Mouse (Mus musculus): ENCODE measurements around the gene Rep15. TPM values are rescaled to one million over a fixed set of nuclear protein-coding genes. Genes with fewer than 3 reads are reported as not detected.

The Rep15 gene
- polyA plus RNA-seq, 1 experiment = 0.69 TPM

DNA sequence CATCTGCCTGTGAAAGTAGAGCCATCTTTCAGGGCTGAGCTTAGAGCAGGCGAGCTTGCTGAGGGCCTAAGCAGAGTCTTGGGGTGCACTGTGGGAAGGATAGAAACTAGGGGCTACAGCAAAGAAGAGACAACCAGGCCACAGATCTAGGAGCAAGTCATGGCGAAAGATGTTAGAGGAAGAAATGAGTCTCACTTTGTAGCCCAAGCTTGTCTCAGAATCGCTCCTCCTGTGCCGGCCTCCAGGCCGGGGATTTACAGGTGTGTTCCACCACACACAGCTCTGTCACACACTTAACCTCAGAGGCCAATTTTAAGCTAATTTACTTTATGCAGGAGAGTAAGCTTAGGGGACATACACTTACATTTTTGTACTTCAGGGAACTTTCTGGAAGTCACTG is 14.0 kb upstream of the Rep15 start:
- peaks cover 6% of the 10 kb centered on the region for H3K4me1 ChIP-seq (ENCODE audit: control insufficient read depth, insufficient read depth, low read length)
- whole genome bisulfite sequencing = 96% methylated on average over 5 of the region's 5 CpGs
- no peak overlapping the region for H3K27ac ChIP-seq (ENCODE audit: insufficient read depth, low read length)
- DNase-seq = no peak
- no peak overlapping the region for H3K4me3 ChIP-seq (replicated peaks; ENCODE audit: insufficient read depth, low read depth, low read length)
- H3K27me3 ChIP-seq (ENCODE audit: control insufficient read depth, insufficient read depth, low read length) = no peaks in the 10 kb centered on the region
- no peak for TF ChIP-seq CTCF (IDR thresholded peaks at IDR 0.05; ENCODE audit: borderline replicate concordance, insufficient read depth, low read depth, low read length)

DNA sequence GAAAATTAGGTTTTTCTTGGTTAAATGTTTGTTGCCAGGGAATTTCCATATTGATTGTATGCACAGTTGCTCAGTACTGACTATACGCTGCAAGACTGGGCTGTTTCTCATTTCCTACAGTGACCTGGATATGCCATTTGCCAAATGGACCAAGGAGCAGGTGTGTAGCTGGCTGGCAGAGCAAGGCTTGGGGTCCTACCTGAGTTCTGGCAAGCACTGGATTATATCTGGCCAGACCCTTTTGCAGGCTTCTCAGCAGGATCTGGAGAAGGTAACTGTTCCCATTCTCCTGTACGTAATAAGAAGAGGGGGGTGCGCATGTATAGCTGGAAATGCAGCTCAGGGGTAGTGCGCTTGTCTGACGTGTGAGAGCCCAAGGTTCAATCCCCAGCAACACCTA is 11.2 kb upstream of the Rep15 start:
- Histone ChIP-seq H3K27me3 (ENCODE audit: control insufficient read depth, insufficient read depth, low read length) (no peaks in the 10 kb centered on the region), H3K4me3 (replicated peaks; ENCODE audit: insufficient read depth, low read depth, low read length) (no peak overlapping the region), H3K4me1 (ENCODE audit: control insufficient read depth, insufficient read depth, low read length) (peaks cover 7% of the 10 kb centered on the region), H3K27ac (ENCODE audit: insufficient read depth, low read length) (no peak overlapping the region)
- TF ChIP-seq CTCF (IDR thresholded peaks at IDR 0.05; ENCODE audit: borderline replicate concordance, insufficient read depth, low read depth, low read length) (no peak), POLR2A (IDR thresholded peaks at IDR 0.05; ENCODE audit: borderline replicate concordance, insufficient read depth, low read length) (no peak)
- DNase-seq = peak; percentile 39 to 59
- WGBS = 48% methylated on average over 5 of the region's 5 CpGs

DNA sequence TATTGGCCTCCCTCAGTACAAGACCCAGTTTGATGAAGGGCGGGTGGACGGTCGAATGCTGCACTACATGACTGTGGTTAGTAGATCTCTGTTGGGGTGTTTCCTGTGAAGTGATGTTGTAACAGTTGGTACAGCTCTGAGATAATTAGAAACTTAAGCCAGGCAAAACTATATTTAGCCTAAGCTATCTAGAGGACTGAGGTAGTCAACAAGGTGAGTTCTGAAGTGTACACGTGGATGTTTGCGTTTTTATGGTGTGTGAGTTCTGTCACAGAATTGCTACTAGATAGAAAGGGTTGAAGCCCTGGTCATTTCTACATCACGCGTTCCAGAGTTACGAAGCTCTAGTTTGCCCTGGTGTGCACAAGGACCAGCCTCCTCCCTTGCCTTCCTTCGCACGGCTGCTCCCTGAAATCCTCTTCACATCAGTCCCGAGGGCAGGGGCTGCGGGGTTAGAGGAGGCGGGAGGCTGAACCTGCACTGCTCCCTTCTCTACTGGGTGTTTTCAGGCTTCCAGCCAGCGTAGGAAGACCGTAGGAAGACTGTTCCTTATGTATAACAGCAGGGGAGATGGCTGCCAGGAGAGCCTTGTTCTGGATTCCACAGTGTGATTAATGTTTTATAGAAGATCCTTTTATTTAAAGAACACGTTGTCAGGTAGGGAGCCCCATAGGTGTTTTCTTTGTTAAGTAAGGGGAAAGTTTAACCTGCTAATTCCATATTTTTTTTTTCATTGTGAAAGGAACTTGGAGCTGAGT is 9.8 kb upstream of the Rep15 start:
- H3K27me3 ChIP-seq (ENCODE audit: control insufficient read depth, insufficient read depth, low read length) = no peaks in the 10 kb centered on the region
- no peak for DNase-seq
- TF ChIP-seq CTCF (IDR thresholded peaks at IDR 0.05; ENCODE audit: borderline replicate concordance, insufficient read depth, low read depth, low read length) (no peak), POLR2A (IDR thresholded peaks at IDR 0.05; ENCODE audit: borderline replicate concordance, insufficient read depth, low read length) (no peak)
- 56% methylated on average over 16 of the region's 16 CpGs for WGBS
- no peak overlapping the region for H3K27ac ChIP-seq (ENCODE audit: insufficient read depth, low read length)
- peaks cover 7% of the 10 kb centered on the region for H3K4me1 ChIP-seq (ENCODE audit: control insufficient read depth, insufficient read depth, low read length)
- no peak overlapping the region for H3K4me3 ChIP-seq (replicated peaks; ENCODE audit: insufficient read depth, low read depth, low read length)

DNA sequence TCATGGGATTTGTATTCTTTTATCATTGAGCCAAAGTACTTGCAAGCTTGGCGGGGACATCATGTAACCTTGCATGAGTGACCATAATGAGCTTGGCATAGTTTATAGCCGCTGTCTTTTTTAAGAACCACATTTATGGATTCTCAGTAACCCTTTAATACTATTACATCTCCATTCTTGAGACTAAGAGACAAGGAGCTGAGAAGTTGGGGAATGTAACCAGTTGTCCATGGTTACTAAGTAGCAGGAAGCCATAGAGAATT is 9.3 kb upstream of the Rep15 start:
- Histone ChIP-seq H3K4me3 (replicated peaks; ENCODE audit: insufficient read depth, low read depth, low read length) (no peak overlapping the region), H3K27ac (ENCODE audit: insufficient read depth, low read length) (no peak overlapping the region), H3K27me3 (ENCODE audit: control insufficient read depth, insufficient read depth, low read length) (no peaks in the 10 kb centered on the region), H3K4me1 (ENCODE audit: control insufficient read depth, insufficient read depth, low read length) (peaks cover 7% of the 10 kb centered on the region)
- TF ChIP-seq POLR2A (IDR thresholded peaks at IDR 0.05; ENCODE audit: borderline replicate concordance, insufficient read depth, low read length) (no peak), CTCF (IDR thresholded peaks at IDR 0.05; ENCODE audit: borderline replicate concordance, insufficient read depth, low read depth, low read length) (no peak)
- DNase-seq = no peak
- 31% methylated on average over 2 of the region's 2 CpGs for WGBS

DNA sequence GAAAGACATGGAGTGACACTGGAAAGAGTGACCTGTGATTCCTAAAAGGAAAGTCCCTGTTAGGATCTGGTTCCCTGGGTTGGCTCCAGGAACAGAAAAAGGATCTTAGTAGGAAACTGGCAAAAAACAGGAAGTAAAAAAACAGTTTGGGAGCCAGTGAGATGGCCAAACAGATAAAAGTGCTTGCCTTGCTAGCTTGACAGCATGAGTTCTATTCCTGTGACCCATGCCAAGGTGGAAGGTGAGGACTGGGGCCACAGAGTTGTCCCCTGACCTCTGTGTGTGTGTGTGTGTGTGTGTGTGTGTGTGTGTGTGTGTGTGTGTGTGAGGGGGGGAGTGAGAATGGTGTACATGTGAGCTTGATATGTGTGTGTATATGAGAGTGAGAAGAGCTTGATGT is 8.8 kb upstream of the Rep15 start:
- Histone ChIP-seq H3K4me1 (ENCODE audit: control insufficient read depth, insufficient read depth, low read length) (peaks cover 7% of the 10 kb centered on the region), H3K27me3 (ENCODE audit: control insufficient read depth, insufficient read depth, low read length) (no peaks in the 10 kb centered on the region), H3K4me3 (replicated peaks; ENCODE audit: insufficient read depth, low read depth, low read length) (no peak overlapping the region), H3K27ac (ENCODE audit: insufficient read depth, low read length) (no peak overlapping the region)
- no peak for TF ChIP-seq CTCF (IDR thresholded peaks at IDR 0.05; ENCODE audit: borderline replicate concordance, insufficient read depth, low read depth, low read length)
- DNase-seq = no peak

DNA sequence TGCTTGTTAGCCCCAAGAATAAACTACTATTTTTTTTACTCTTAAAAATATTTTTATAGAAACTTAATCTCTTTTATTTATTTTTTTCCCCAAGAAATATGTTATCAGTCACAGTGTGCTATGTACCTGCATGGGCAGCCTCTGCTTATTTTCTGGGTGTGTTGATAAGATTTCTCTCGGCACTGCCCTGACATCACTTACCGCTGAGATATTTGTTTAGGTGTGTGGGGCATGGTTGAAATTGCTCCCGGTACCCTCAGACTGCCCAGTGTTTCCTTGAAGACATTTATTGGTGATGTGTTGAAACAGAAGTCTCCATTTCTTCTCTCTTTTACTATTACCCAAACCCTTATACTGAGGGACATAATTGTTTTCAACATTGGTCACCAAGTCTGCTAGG is 7.6 kb upstream of the Rep15 start:
- TF ChIP-seq POLR2A (IDR thresholded peaks at IDR 0.05; ENCODE audit: borderline replicate concordance, insufficient read depth, low read length) = no peak
- TF ChIP-seq CTCF (IDR thresholded peaks at IDR 0.05; ENCODE audit: borderline replicate concordance, insufficient read depth, low read depth, low read length) = no peak
- no peak for DNase-seq
- Histone ChIP-seq H3K27me3 (ENCODE audit: control insufficient read depth, insufficient read depth, low read length) (no peaks in the 10 kb centered on the region), H3K27ac (ENCODE audit: insufficient read depth, low read length) (no peak overlapping the region), H3K4me1 (ENCODE audit: control insufficient read depth, insufficient read depth, low read length) (peaks cover 10% of the 10 kb centered on the region), H3K4me3 (replicated peaks; ENCODE audit: insufficient read depth, low read depth, low read length) (no peak overlapping the region)
- 97% methylated on average over 3 of the region's 3 CpGs for WGBS

DNA sequence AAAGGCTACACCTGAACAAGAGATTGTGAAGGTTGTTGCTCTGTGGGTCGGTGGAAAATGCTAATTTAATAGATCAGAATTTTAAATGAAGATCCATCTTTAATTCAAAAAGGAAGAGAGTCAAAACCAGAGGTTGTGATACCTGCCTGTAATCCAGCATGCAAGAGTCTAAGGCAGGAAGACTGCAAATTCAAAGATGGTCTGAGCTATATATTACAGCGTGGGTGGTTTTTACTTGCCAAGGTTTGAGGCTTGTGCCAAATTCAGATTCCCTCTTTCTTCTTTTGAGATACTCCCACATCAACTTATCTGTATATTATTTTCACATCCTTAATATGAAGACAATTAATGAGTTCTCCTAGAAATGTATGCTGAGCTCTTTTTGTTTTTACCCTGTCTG is 4.0 kb upstream of the Rep15 start:
- H3K4me1 ChIP-seq (ENCODE audit: control insufficient read depth, insufficient read depth, low read length) = peaks cover 21% of the 10 kb centered on the region
- WGBS = 74% methylated on average over 2 of the region's 2 CpGs
- no peak for TF ChIP-seq POLR2A (IDR thresholded peaks at IDR 0.05; ENCODE audit: borderline replicate concordance, insufficient read depth, low read length)
- no peak for TF ChIP-seq CTCF (IDR thresholded peaks at IDR 0.05; ENCODE audit: borderline replicate concordance, insufficient read depth, low read depth, low read length)
- no peak overlapping the region for H3K27ac ChIP-seq (ENCODE audit: insufficient read depth, low read length)
- H3K4me3 ChIP-seq (replicated peaks; ENCODE audit: insufficient read depth, low read depth, low read length) = no peak overlapping the region
- H3K27me3 ChIP-seq (ENCODE audit: control insufficient read depth, insufficient read depth, low read length) = no peaks in the 10 kb centered on the region
- no peak for DNase-seq

DNA sequence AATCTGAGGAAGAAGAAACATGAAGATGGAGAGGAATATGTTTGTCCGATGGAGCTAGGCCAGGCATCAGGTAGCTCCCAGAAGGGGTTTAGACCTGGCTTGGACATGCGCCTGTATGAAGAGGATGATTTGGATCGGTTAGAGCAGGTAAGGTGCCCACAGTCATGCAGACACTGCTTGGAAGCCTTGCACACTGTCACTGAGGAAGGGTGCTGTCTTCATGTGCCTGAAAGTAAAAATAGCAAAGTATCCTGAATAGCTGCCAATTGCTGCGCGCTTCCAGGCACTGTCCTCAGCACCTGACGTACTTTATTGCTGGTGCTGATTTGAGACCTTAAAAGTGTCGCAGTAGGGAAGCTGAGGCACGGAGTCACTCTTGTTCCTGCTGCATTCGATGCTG is 2.8 kb upstream of the Rep15 start:
- peak; percentile 72 to 79 for DNase-seq
- 13% methylated on average over 9 of the region's 9 CpGs for WGBS
- no peak for TF ChIP-seq CTCF (IDR thresholded peaks at IDR 0.05; ENCODE audit: borderline replicate concordance, insufficient read depth, low read depth, low read length)
- TF ChIP-seq POLR2A (IDR thresholded peaks at IDR 0.05; ENCODE audit: borderline replicate concordance, insufficient read depth, low read length) = no peak
- Histone ChIP-seq H3K4me1 (ENCODE audit: control insufficient read depth, insufficient read depth, low read length) (peaks cover 20% of the 10 kb centered on the region), H3K27ac (ENCODE audit: insufficient read depth, low read length) (peak overlapping the region; percentile 58), H3K4me3 (replicated peaks; ENCODE audit: insufficient read depth, low read depth, low read length) (peak overlapping the region; percentile 42), H3K27me3 (ENCODE audit: control insufficient read depth, insufficient read depth, low read length) (no peaks in the 10 kb centered on the region)
